Mouse (Mus musculus) forebrain, embryonic 10.5 days (tissue): ENCODE measurements around the gene Fbxo4. TPM values are rescaled to one million over a fixed set of nuclear protein-coding genes. Genes with fewer than 3 reads are reported as not detected.

ENCODE experiments used
- DNase-seq: peaks from one replicate; pipeline ENCODE4 v3.0.0-alpha.2; 2017; ENCODE audit warnings: low spot score; ENCODE audit errors: extremely low spot score
- H3K27ac ChIP-seq: fragments of 300-500 bp; sonication (generic); 2 replicates; pipeline ENCODE4 v1.5.1; 2016; ENCODE audit warnings: mild to moderate bottlenecking
- H3K27me3 ChIP-seq: fragments of 300-500 bp; sonication (generic); 2 replicates; pipeline ENCODE4 v1.6.1; 2016; ENCODE audit warnings: mild to moderate bottlenecking; ENCODE audit not compliant: poor library complexity, severe bottlenecking
- H3K36me3 ChIP-seq: fragments of 300-500 bp; sonication (generic); replicated peaks from 2 replicates; pipeline ENCODE4 v1.6.1; 2016; ENCODE audit warnings: mild to moderate bottlenecking, moderate library complexity
- H3K4me1 ChIP-seq: fragments of 300-500 bp; sonication (generic); 2 replicates; pipeline ENCODE4 v1.6.1; 2016
- H3K4me3 ChIP-seq: fragments of 300-500 bp; sonication (generic); 2 replicates; pipeline ENCODE4 v1.5.1; 2016; ENCODE audit warnings: mild to moderate bottlenecking, moderate library complexity
- H3K9me3 ChIP-seq: fragments of 300-500 bp; sonication (generic); 2 replicates; pipeline ENCODE4 v1.6.1; 2016; ENCODE audit warnings: mild to moderate bottlenecking, moderate library complexity
- WGBS: fragments of 180-500 bp; shearing (Covaris S2); methylation state at CpG from one replicate; pipeline ENCODE4 v1.1.7; 2016; 5-methylcytosine and 5-hydroxymethylcytosine counted together
- polyA plus RNA-seq: library from polyadenylated mRNA; unstranded; fragments of >200 nt; fragmentation: Nextera tagmentation; extraction: Ambion mirVana; gene quantifications from 2 replicates; pipeline ENCODE4 v1.2.1, GENCODE M21; 2016

The Fbxo4 gene
- polyA plus RNA-seq, 1 experiment from 2014 or later = 4.0 TPM

DNA sequence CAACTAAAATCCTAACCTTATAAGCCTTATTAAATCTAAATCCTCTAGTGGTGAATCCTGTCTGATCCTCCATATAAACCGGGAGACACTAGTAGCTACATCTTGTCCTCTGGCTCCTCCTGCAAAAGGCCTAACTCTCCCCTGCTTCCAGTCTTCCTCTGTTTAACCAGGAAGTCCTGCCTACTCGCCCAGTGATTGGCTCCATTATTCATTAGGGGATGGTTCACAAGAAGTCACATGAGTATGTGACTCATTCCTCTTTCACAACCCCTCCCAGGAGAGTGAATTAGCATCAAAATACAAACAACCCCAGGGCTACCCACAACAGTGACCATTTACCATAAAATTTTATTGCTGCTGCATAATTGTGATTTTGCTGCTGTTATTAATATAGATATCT is 19.8 kb upstream of the Fbxo4 start:
- no peak for DNase-seq
- no peaks in the 10 kb centered on the region for H3K36me3 ChIP-seq
- no peak overlapping the region for H3K27ac ChIP-seq
- H3K27me3 ChIP-seq = no peaks in the 10 kb centered on the region
- no peaks in the 10 kb centered on the region for H3K9me3 ChIP-seq
- H3K4me3 ChIP-seq = no peak overlapping the region
- 77% methylated on average over 2 of the region's 2 CpGs for WGBS
- peaks cover 14% of the 10 kb centered on the region for H3K4me1 ChIP-seq

- Histone ChIP-seq H3K4me1 (peaks cover 21% of the 10 kb centered on the region), H3K27me3 (no peaks in the 10 kb centered on the region), H3K36me3 (peaks cover 7% of the 10 kb centered on the region), H3K9me3 (no peaks in the 10 kb centered on the region), H3K27ac (peak overlapping the region; percentile 95), H3K4me3 (peak overlapping the region; percentile 74)
- DNase-seq = no peak
- 24% methylated on average over 14 of the region's 14 CpGs for WGBS
Measured at GRCm38 (mm10) chr15:3996267-3997010, 17.1 kb upstream of the Fbxo4 start.

- Histone ChIP-seq H3K27me3 (no peaks in the 10 kb centered on the region), H3K4me1 (peaks cover 21% of the 10 kb centered on the region), H3K9me3 (no peaks in the 10 kb centered on the region), H3K36me3 (peaks cover 15% of the 10 kb centered on the region), H3K27ac (peak within 1 kb of the TSS; percentile 95), H3K4me3 (peak within 1 kb of the TSS; percentile 74)
- peak; percentile 98 for DNase-seq
- under 1% methylated on average over 61 of the region's 61 CpGs for WGBS
Measured at GRCm38 (mm10) chr15:3995448-3996266, 16.3 kb upstream of the Fbxo4 start, which contains the start of gene AW549877. Gene AW549877 (minus strand): TSS chr15:3995744.

GRCm38 (mm10) chr15:3994852-3995447 is 15.6 kb upstream of the Fbxo4 start:
- H3K27ac ChIP-seq = peak overlapping the region; percentile 95
- H3K4me1 ChIP-seq = peaks cover 21% of the 10 kb centered on the region
- no peaks in the 10 kb centered on the region for H3K9me3 ChIP-seq
- H3K4me3 ChIP-seq = peak overlapping the region; percentile 74
- no peak for DNase-seq
- H3K27me3 ChIP-seq = no peaks in the 10 kb centered on the region
- peaks cover 22% of the 10 kb centered on the region for H3K36me3 ChIP-seq
- WGBS = 32% methylated on average over 14 of the region's 14 CpGs

DNA sequence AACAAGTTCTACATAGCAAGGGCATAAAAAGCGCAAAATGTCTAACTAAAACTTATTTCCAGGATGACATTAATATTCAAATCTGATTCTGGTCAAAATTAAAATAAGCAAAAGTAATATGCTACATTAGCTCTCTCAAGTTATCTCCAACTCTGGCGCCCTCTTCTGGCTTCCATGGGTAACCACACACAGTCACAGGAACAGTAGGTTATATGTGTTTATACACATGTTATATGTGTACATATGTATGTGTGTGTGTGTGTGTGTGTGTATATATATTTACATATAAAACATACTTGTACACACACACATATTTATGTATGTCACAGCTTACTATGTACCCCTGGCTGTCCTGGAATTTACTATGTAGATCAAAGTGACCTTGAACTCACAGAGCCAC is 8.6 kb upstream of the Fbxo4 start:
- H3K4me1 ChIP-seq = no peaks in the 10 kb centered on the region
- no peaks in the 10 kb centered on the region for H3K9me3 ChIP-seq
- no peak overlapping the region for H3K27ac ChIP-seq
- no peaks in the 10 kb centered on the region for H3K27me3 ChIP-seq
- H3K36me3 ChIP-seq = peaks cover 83% of the 10 kb centered on the region
- H3K4me3 ChIP-seq = no peak overlapping the region
- no peak for DNase-seq
- 65% methylated on average over 2 of the region's 2 CpGs for WGBS

- Histone ChIP-seq H3K9me3 (no peaks in the 10 kb centered on the region), H3K27me3 (no peaks in the 10 kb centered on the region), H3K4me1 (no peaks in the 10 kb centered on the region), H3K4me3 (no peak overlapping the region), H3K36me3 (peaks cover 73% of the 10 kb centered on the region), H3K27ac (no peak overlapping the region)
- WGBS = 89% methylated on average over 2 of the region's 2 CpGs
- no peak for DNase-seq
Measured at GRCm38 (mm10) chr15:3984876-3985275, 5.5 kb upstream of the Fbxo4 start.

DNA sequence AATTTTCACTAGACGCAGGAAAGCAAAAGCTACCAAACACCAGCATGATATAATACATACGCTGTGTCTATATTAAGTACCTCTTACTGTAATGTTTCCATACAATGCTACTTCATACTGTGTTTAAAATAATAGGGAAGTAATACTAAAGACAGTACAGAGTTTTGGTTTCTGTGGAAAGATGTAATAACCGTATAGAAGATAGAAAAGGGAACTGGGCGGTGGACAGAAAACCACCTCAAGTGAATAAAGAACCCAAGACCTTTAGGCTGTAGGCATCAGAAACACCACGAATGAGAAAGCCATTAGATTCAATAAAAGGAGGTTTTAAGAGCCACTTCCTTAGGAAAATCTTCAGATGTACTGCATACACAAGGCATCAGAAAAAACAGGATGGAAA is 3.4 kb upstream of the Fbxo4 start:
- no peaks in the 10 kb centered on the region for H3K27me3 ChIP-seq
- DNase-seq = no peak
- no peaks in the 10 kb centered on the region for H3K9me3 ChIP-seq
- no peak overlapping the region for H3K4me3 ChIP-seq
- peaks cover 55% of the 10 kb centered on the region for H3K36me3 ChIP-seq
- WGBS = 94% methylated on average over 5 of the region's 5 CpGs
- H3K4me1 ChIP-seq = peaks cover 9% of the 10 kb centered on the region
- H3K27ac ChIP-seq = no peak overlapping the region

DNA sequence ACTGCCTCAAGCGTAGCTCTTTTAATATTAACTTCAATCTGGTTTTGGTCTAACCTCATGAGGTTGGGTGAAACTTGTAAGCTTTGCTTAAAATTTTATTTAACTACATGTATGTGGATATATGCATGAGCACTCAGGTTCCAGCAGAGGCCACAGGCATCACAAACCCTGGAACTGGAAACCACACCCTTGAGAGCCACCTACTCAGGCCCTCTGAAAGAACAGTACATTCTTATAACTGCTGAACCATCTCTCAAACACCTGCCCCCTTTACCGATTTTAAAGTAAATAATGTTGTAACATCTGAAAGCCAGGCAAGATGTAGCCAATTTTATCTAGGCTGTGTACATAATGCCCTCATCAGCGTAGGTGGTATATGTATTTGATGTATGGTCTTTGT is 498 bp upstream of the Fbxo4 start:
- Histone ChIP-seq H3K4me3 (peak overlapping the region; percentile 71; the same call in 1 of the 2 replicates), H3K4me1 (peaks cover 9% of the 10 kb centered on the region), H3K9me3 (no peaks in the 10 kb centered on the region), H3K27me3 (no peaks in the 10 kb centered on the region), H3K36me3 (peaks cover 31% of the 10 kb centered on the region), H3K27ac (peak overlapping the region; percentile 96)
- no peak for DNase-seq
- 88% methylated on average over 3 of the region's 3 CpGs for WGBS

DNA sequence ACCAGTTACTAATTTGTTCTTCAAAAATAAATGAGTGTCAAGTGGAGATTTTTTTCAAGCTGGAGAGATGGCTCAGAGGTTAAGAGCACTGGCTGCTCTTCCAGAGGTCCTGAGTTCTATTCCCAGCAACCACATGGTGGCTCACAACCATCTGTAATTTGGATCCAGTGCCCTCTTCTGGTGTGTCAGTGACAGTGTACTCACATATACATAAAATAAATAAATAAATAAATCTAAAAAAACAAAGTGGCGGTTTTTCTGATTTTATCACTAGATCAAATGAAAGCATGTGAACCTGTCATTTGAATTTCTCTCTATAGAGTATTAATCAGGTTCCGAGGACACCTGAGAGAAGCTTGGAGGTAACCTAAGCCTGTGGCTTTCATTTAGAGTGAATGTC is 1.1 kb downstream of the Fbxo4 start:
- Histone ChIP-seq H3K27ac (no peak overlapping the region), H3K9me3 (no peaks in the 10 kb centered on the region), H3K4me3 (no peak overlapping the region), H3K36me3 (peaks cover 15% of the 10 kb centered on the region), H3K4me1 (peaks cover 9% of the 10 kb centered on the region), H3K27me3 (no peaks in the 10 kb centered on the region)
- no peak for DNase-seq
- WGBS = 88% methylated on average over 2 of the region's 2 CpGs

DNA sequence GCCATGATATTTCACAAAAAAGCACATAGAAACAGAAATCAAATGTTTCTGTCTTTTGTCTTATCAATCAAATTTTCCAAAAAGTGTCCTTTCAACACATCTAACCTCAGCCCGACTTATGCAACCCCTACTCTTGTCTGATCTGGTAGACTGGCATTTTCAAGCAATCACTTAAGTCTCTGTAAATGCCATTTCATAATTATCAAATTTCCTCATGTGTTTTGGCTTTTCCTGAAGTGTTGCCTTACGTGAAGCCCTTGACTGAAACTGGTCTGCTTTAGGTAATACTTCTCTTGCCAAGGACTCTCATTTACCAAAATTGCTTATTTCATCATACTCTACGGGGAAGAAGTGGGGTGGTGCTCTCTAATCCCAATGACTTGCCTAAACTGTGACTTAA is 6.1 kb downstream of the Fbxo4 start:
- H3K36me3 ChIP-seq = no peaks in the 10 kb centered on the region
- H3K27ac ChIP-seq = no peak overlapping the region
- 93% methylated on average over 3 of the region's 3 CpGs for WGBS

GRCm38 (mm10) chr15:3970193-3970592 is 9.2 kb downstream of the Fbxo4 start:
- WGBS = 94% methylated on average over 6 of the region's 6 CpGs
- H3K27me3 ChIP-seq = no peaks in the 10 kb centered on the region
- no peak for DNase-seq
- no peak overlapping the region for H3K4me3 ChIP-seq
- H3K27ac ChIP-seq = no peak overlapping the region
- no peaks in the 10 kb centered on the region for H3K4me1 ChIP-seq
- H3K9me3 ChIP-seq = no peaks in the 10 kb centered on the region
- no peaks in the 10 kb centered on the region for H3K36me3 ChIP-seq

More for the DNA sequence above, 6.1 kb downstream of the Fbxo4 start:
- Histone ChIP-seq H3K9me3 (no peaks in the 10 kb centered on the region), H3K4me3 (no peak overlapping the region), H3K4me1 (no peaks in the 10 kb centered on the region), H3K27me3 (no peaks in the 10 kb centered on the region)
- no peak for DNase-seq

DNA sequence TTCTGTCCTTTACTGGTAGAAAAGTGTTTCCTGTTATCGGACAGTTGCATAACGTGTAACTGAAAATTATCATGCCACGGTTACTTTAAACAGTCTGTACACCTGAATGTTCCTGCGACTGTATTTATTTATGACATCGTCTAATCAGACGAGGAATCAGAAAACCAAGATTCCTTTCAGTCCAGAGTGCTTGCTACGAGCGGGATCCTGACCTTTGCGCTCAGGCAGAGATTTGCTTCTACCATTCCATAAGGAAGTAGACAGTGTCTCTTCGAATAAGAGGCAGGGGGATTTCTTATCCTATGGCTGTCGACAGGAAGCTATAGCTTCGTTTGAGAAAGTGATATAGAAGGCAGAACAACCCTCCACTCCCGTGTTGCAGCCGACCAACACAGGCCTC is 9.6 kb downstream of the Fbxo4 start:
- no peaks in the 10 kb centered on the region for H3K36me3 ChIP-seq
- no peak for DNase-seq
- no peaks in the 10 kb centered on the region for H3K4me1 ChIP-seq
- H3K27me3 ChIP-seq = no peaks in the 10 kb centered on the region
- no peak overlapping the region for H3K27ac ChIP-seq
- H3K9me3 ChIP-seq = no peaks in the 10 kb centered on the region
- WGBS = 90% methylated on average over 14 of the region's 14 CpGs
- H3K4me3 ChIP-seq = no peak overlapping the region

GRCm38 (mm10) chr15:3962251-3962650 is 17.1 kb downstream of the Fbxo4 start:
- 88% methylated on average over 8 of the region's 8 CpGs for WGBS
- H3K4me3 ChIP-seq = no peak overlapping the region
- H3K9me3 ChIP-seq = no peaks in the 10 kb centered on the region

More at GRCm38 (mm10) chr15:3962251-3962650, 17.1 kb downstream of the Fbxo4 start:
- Histone ChIP-seq H3K36me3 (no peaks in the 10 kb centered on the region), H3K4me1 (no peaks in the 10 kb centered on the region), H3K27ac (no peak overlapping the region), H3K27me3 (no peaks in the 10 kb centered on the region)
- DNase-seq = no peak
